Mouse (Mus musculus): Measurements from ENCODE around the gene Brsk2.

DNA sequence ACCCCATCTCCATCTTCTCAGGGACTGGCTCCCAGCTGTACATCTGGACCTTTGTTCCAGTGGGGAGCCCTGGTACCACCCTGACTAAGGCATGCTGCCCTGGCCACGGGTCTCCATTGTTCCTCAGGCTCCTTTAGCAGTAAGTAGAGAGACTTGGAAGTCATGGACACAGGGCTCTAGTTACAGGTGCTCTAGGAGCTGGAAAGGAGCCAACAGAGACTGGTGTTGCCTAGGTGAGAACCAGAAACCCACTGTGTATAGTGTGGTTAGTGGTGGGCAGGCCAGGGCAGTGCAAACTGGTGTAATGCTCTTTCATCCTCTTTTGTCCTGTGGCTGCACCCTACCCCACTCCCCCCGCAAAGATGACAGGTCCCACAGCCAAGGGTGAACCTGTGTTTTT is 41.6 kb downstream of the Brsk2 start:
- TF ChIP-seq EP300 (IDR thresholded peaks at IDR 0.05; ENCODE audit: low read depth) = no peak
- TF ChIP-seq CTCF (IDR thresholded peaks at IDR 0.05; ENCODE audit: low read depth) = no peak
